Mouse (Mus musculus) bone marrow macrophage, adult 2 months (primary cell): ENCODE data around the gene Cirbp. TPM values are rescaled to one million over a fixed set of nuclear protein-coding genes. Genes with fewer than 3 reads are reported as not detected.

Source experiments
- H3K27ac ChIP-seq: 2 replicates; pipeline ENCODE4 v1.5.1; 2012; ENCODE audit warnings: low read depth, low read length; ENCODE audit not compliant: insufficient read depth
- H3K4me1 ChIP-seq: 2 replicates; pipeline ENCODE4 v1.6.1; 2012; ENCODE audit warnings: low read length; ENCODE audit not compliant: control insufficient read depth, insufficient read depth
- H3K4me3 ChIP-seq: 2 replicates; pipeline ENCODE4 v1.5.1; 2012; ENCODE audit warnings: mild to moderate bottlenecking, low read length, moderate library complexity; ENCODE audit not compliant: insufficient read depth
- CTCF ChIP-seq: IDR thresholded peaks from 2 replicates; pipeline ENCODE4 v1.5.1; 2012; ENCODE audit warnings: low read depth, mild to moderate bottlenecking, low read length, moderate library complexity
- POLR2A ChIP-seq: IDR thresholded peaks from 2 replicates; pipeline ENCODE4 v1.6.1; 2012; ENCODE audit warnings: mild to moderate bottlenecking, low read depth, low read length, borderline replicate concordance
- polyA plus RNA-seq: library from polyadenylated mRNA; stranded (reverse); fragments of >200 nt; gene quantifications from 2 replicates; pipeline ENCODE4 v1.2.4, GENCODE M21; 2012; ENCODE audit not compliant: missing spikeins, insufficient read depth, insufficient read length

Cirbp gene
- polyA plus RNA-seq, 1 experiment = 48.0 TPM

- Histone ChIP-seq H3K27ac (no peak overlapping the region), H3K4me1 (peaks cover 30% of the 10 kb centered on the region), H3K4me3 (no peak overlapping the region)
- TF ChIP-seq POLR2A = no peak
- no peak for TF ChIP-seq CTCF
These were observed 4.3 kb downstream of the Cirbp start for GRCm38 (mm10) chr10:80170052-80170451.

DNA sequence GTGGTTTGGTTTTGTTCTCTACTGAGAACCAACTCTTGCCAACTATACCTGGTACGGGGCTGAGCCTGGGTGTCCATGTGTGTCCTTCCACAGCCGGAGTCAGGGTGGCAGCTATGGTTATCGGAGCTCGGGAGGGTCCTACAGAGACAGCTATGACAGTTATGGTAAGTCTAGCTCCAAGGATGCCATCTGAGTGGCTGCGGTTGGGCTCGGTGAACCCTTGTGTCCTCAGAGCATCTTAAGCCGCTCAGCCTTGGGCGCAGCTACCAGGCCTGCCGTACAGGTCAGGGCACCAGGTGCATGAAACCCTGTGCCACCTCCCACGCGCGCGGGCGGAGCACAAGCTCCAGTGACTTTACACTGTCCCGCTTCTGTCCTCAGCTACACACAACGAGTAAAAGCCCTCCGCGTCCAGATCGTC is 4.8 kb downstream of the Cirbp start:
- H3K27ac ChIP-seq = no peak overlapping the region
- H3K4me3 ChIP-seq = no peak overlapping the region
- H3K4me1 ChIP-seq = peaks cover 27% of the 10 kb centered on the region
- TF ChIP-seq CTCF (no peak), POLR2A (no peak)

DNA sequence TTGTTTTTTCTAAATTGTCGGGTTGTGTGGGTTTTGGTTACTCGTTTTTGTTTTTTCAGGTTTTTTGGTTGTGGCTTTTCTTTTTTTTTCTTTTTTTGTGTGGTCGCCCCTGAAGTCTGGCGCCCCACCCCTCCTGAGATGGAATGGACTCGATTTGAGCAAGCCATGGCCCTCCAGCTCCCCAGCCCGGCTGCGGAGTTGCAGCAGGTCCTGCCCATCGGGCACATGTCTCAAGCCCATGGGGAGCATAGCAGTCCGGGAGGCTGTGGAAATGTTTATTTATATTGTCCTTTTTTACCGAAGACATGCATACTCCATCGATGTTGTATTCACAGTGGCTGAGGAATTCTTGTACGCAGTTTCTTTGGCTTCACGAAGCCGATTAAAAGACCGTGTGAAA is 5.5 kb downstream of the Cirbp start:
- H3K27ac ChIP-seq = no peak overlapping the region

GRCm38 (mm10) chr10:80171760-80172526 is 6.2 kb downstream of the Cirbp start:
- peak overlapping the region; percentile 99 for H3K27ac ChIP-seq
- peaks cover 21% of the 10 kb centered on the region for H3K4me1 ChIP-seq
- TF ChIP-seq CTCF (no peak), POLR2A (no peak)
- peak overlapping the region; percentile 82 for H3K4me3 ChIP-seq

More for the DNA sequence above, 5.5 kb downstream of the Cirbp start:
- H3K4me1 ChIP-seq = peaks cover 27% of the 10 kb centered on the region
- H3K4me3 ChIP-seq = no peak overlapping the region
- TF ChIP-seq POLR2A (no peak), CTCF (no peak)

GRCm38 (mm10) chr10:80172527-80173292 is 6.9 kb downstream of the Cirbp start, which contains the start of gene 1600002K03Rik:
Gene 1600002K03Rik (plus strand): TSS chr10:80172944.
- Histone ChIP-seq H3K27ac (peak within 1 kb of the TSS; percentile 99), H3K4me3 (peak within 1 kb of the TSS; percentile 82), H3K4me1 (peaks cover 19% of the 10 kb centered on the region)
- no peak for TF ChIP-seq POLR2A
- TF ChIP-seq CTCF = no peak

DNA sequence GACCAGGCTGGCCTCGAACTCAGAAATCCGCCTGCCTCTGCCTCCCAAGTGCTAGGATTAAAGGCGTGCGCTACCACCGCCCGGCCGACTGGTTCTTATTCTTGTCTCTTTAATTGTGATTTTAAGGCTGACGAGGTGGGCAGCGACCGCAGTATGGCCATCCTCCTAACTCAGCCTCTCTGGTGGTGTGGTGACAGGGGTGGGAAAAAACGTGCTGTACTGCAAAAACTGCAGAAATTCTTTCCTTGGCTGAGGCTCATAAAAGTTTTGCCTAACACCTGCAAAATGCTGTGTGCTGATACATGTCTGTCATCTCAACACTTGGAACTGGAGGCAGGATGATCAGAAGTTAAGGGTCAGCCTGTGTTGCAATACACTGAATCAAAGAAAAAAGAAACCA is 7.6 kb downstream of the Cirbp start:
- H3K27ac ChIP-seq = peak overlapping the region; percentile 99
- H3K4me1 ChIP-seq = peaks cover 19% of the 10 kb centered on the region

GRCm38 (mm10) chr10:80173955-80174640 is 8.3 kb downstream of the Cirbp start:
- H3K27ac ChIP-seq = no peak overlapping the region
- no peak overlapping the region for H3K4me3 ChIP-seq
- H3K4me1 ChIP-seq = peaks cover 17% of the 10 kb centered on the region
- TF ChIP-seq CTCF = no peak
- no peak for TF ChIP-seq POLR2A

More for the DNA sequence above, 7.6 kb downstream of the Cirbp start:
- TF ChIP-seq CTCF (no peak), POLR2A (no peak)
- peak overlapping the region; percentile 35 for H3K4me3 ChIP-seq

GRCm38 (mm10) chr10:80174705-80175104 is 8.9 kb downstream of the Cirbp start:
- TF ChIP-seq CTCF = peak; percentile 23
- no peak for TF ChIP-seq POLR2A
- Histone ChIP-seq H3K4me1 (peaks cover 17% of the 10 kb centered on the region), H3K27ac (no peak overlapping the region), H3K4me3 (no peak overlapping the region)

- Histone ChIP-seq H3K4me3 (no peak overlapping the region), H3K27ac (no peak overlapping the region), H3K4me1 (peaks cover 17% of the 10 kb centered on the region)
- no peak for TF ChIP-seq POLR2A
- TF ChIP-seq CTCF = peak; percentile 86
These were observed 9.9 kb downstream of the Cirbp start for GRCm38 (mm10) chr10:80175536-80176269.
